In the genomic region with DNA sequence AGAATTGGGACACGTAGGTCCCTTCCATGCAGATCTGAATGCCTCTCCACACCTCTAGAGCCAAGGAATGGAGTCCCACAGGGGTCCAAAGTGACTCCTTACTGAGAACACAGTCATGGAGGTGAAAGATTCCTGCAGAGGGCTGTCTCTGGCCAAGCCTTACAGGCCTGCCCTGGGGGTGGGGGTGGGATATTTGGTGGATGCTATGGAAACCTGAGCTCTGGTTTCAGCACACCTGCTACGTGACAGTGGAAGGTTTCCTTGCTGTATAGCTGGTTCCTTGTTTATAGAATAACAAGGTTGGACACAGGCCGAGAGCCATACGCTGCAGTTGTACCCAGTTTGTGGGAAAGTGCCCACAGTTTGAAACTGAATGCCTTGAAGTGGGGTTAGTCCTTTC, we compare ENCODE assay signal across 20 mouse cellular contexts.
A peak's percentile ranks its signal among the peaks of the same experiment; 100 is the strongest.
DNase-seq lines count a peak whose midpoint lies in the region; ATAC-seq and TF ChIP-seq lines count a peak whose summit lies in the region.
"Had no signal": no experiment of that assay in that cellular context is flagged by ENCODE, and none has a peak within 500 bp of the region (broad histone marks: within the 10 kb centered on the region; RNA-seq: fewer than 3 reads in every experiment).

No protein-coding gene starts in this region.

- DNase-seq in gastrocnemius, adult 2 months, result no peak
- DNase-seq in gastrocnemius, postnatal 36 days, result no peak
- no peak for DNase-seq in heart, adult 11 months
- no peak for DNase-seq in liver
- no peak for DNase-seq in kidney, postnatal 10 days
- DNase-seq: cerebellum, adult 2 months; cerebellum, postnatal 36 days; gastrocnemius, postnatal 10 days; layer of hippocampus, postnatal 36 days; spleen, adult 18-20 months; thymus, postnatal 36 days had no signal

- H3K4me3 ChIP-seq in gastrocnemius, adult 2 months, result no peak overlapping the region
- no peak overlapping the region for H3K4me3 ChIP-seq in heart, embryonic 15.5 days
- no peak overlapping the region for H3K4me3 ChIP-seq in liver, embryonic 15.5 days (replicated peaks)
- no peak overlapping the region for H3K4me3 ChIP-seq in macrophage (ENCODE audit: inconsistent target)
- H3K4me3 ChIP-seq: forebrain, embryonic 13.5 days; kidney, embryonic 15.5 days; midbrain, embryonic 13.5 days; neural tube, embryonic 13.5 days had no signal

- WGBS in heart, embryonic 15.5 days, result 78% methylated on average over 4 of the region's 4 CpGs
- WGBS in liver, embryonic 15.5 days (ENCODE audit: insufficient replicate concordance), result 90% methylated on average over 4 of the region's 4 CpGs
- WGBS in macrophage (ENCODE audit: missing documents), result 100% methylated on average over 4 of the region's 4 CpGs

- no peak for TF ChIP-seq CTCF in gastrocnemius, adult 2 months (IDR thresholded peaks at IDR 0.05)

- intact Hi-C loops in gastrocnemius, adult 2 months (cut with DNase I), result no loop called here
- intact Hi-C loops in gastrocnemius, postnatal 36 days (cut with DNase I), result no loop called here

- H3K9me3 ChIP-seq in heart, embryonic 15.5 days (replicated peaks), result no peaks in the 10 kb centered on the region
- H3K9me3 ChIP-seq in liver, embryonic 15.5 days (replicated peaks), result no peaks in the 10 kb centered on the region
- H3K9me3 ChIP-seq: forebrain, embryonic 13.5 days; kidney, embryonic 15.5 days; midbrain, embryonic 13.5 days; neural tube, embryonic 13.5 days had no signal

- H3K27me3 ChIP-seq in heart, embryonic 15.5 days, result no peaks in the 10 kb centered on the region
- no peaks in the 10 kb centered on the region for H3K27me3 ChIP-seq in liver, embryonic 15.5 days
- H3K27me3 ChIP-seq: forebrain, embryonic 13.5 days; kidney, embryonic 15.5 days; midbrain, embryonic 13.5 days; neural tube, embryonic 13.5 days had no signal

- H3K4me1 ChIP-seq in heart, embryonic 15.5 days (replicated peaks), result peaks cover 30% of the 10 kb centered on the region
- peaks cover 54% of the 10 kb centered on the region for H3K4me1 ChIP-seq in liver, embryonic 15.5 days (replicated peaks)
- H3K4me1 ChIP-seq: forebrain, embryonic 13.5 days; kidney, embryonic 15.5 days; midbrain, embryonic 13.5 days; neural tube, embryonic 13.5 days had no signal

- no peaks in the 10 kb centered on the region for H3K79me2 ChIP-seq in macrophage (ENCODE audit: inconsistent target)

- 0 out of 2 replicates have a peak, but pooled peaks have one; percentile 11 for ATAC-seq in heart, embryonic 15.5 days (replicated peaks; ENCODE audit: insufficient number of reproducible peaks, insufficient read depth, low FRiP score, low read depth)
- ATAC-seq in liver, embryonic 15.5 days (ENCODE audit: insufficient read depth), result no peak
- ATAC-seq: forebrain, embryonic 13.5 days; hindbrain, postnatal 0 days; intestine, postnatal 0 days; midbrain, embryonic 13.5 days had no signal

- no peak overlapping the region for H3K4me2 ChIP-seq in heart, embryonic 15.5 days
- no peak overlapping the region for H3K4me2 ChIP-seq in liver, embryonic 15.5 days
- H3K4me2 ChIP-seq: forebrain, embryonic 13.5 days; kidney, embryonic 15.5 days; midbrain, embryonic 13.5 days; neural tube, embryonic 13.5 days had no signal

- H3K9ac ChIP-seq in heart, embryonic 15.5 days, result no peak overlapping the region
- H3K9ac ChIP-seq in liver, embryonic 15.5 days, result no peak overlapping the region
- H3K9ac ChIP-seq: forebrain, embryonic 13.5 days; kidney, embryonic 15.5 days; midbrain, embryonic 13.5 days; neural tube, embryonic 13.5 days had no signal

- H3K27ac ChIP-seq in gastrocnemius, adult 2 months, result peak overlapping the region; percentile 86
- H3K27ac ChIP-seq in heart, embryonic 15.5 days, result peak overlapping the region; percentile 31; the same call in 1 of the 2 replicates
- H3K27ac ChIP-seq in liver, embryonic 15.5 days (replicated peaks), result peak overlapping the region; percentile 29; the same call in 1 of the 2 replicates
- peak overlapping the region; percentile 87 for H3K27ac ChIP-seq in macrophage
- H3K27ac ChIP-seq: forebrain, embryonic 13.5 days; hindbrain, postnatal 0 days; kidney, embryonic 15.5 days; midbrain, embryonic 13.5 days; neural tube, embryonic 13.5 days had no signal

- H3K36me3 ChIP-seq in heart, embryonic 15.5 days, result no peaks in the 10 kb centered on the region
- H3K36me3 ChIP-seq in liver, embryonic 15.5 days (replicated peaks), result no peaks in the 10 kb centered on the region
- no peaks in the 10 kb centered on the region for H3K36me3 ChIP-seq in macrophage (ENCODE audit: inconsistent target)
- H3K36me3 ChIP-seq: kidney, embryonic 15.5 days; midbrain, embryonic 13.5 days; neural tube, embryonic 13.5 days had no signal

Comparison
In these comparisons a context has a peak if more than half of its experiments do, and no peak if none do; other contexts are left out.
1. H3K27ac ChIP-seq: peak in every context shown above with its lines; median percentile 87 in macrophage; 86 in gastrocnemius, adult 2 months; 31 in heart, embryonic 15.5 days; 29 in liver, embryonic 15.5 days.